Mouse (Mus musculus): Measurements from ENCODE around the gene Nxph3.
A peak's percentile ranks its signal among the peaks of the same experiment; 100 is the strongest.

Nxph3 gene

DNA sequence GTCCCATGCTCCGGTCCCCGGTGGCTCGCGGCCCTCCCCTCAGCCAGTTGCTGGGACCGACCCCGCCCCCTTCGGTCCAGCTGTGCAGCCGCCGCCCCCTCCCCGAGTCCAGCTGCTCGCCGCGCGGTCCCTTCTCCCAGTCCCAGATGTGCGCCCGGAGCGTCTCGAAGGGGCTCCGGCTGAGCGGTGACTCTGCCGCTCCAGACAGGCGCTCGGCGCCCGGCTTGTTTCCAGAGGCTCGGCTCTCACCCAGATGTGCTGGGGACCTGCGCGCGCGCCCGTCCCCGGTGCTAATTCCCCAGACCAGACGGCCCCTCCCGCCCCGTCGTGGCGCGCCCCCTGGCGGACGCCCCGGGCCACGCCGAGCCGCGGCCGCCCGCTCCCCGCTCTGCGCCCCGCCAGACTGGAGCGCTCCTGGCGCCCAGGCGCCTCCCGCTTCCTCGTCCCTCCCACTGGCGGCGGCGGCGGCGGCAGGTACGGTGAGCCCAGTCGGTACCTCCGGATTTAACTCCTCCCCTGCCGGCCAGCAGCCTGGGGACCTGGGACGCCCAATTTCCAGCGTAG lies at the start of gene Nxph3:
Gene Nxph3, minus strand, starts transcription at position 273 of the 564 bp plus-strand sequence.
- no peak for DNase-seq (ENCODE audit: low read depth, low spot score)

DNA sequence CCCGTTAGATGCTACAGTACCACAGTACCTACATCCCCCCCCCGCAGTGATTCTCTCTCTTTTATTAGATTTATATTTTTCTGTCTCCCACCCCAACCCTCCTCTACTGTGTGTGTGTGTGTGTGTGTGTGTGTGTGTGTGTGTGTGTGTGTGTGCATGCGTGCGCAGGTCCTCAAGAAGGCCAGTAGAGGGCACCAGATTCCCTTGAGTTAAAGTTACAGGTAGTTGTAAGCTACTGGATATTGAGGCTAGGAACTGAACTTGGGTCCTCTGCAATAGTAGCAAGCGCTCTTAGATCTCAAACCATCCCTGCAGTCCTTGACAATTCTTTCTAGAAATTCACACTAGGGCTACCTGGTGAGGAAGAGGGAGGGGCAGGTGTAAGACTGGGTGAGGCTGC lies 49.5 kb upstream of the Nxph3 start:
- DNase-seq (ENCODE audit: low read depth, low spot score): no peak

GRCm38 (mm10) chr11:95560773-95561172 lies 46.4 kb upstream of the Nxph3 start:
- no peak for DNase-seq (ENCODE audit: low read depth, low spot score)

DNA sequence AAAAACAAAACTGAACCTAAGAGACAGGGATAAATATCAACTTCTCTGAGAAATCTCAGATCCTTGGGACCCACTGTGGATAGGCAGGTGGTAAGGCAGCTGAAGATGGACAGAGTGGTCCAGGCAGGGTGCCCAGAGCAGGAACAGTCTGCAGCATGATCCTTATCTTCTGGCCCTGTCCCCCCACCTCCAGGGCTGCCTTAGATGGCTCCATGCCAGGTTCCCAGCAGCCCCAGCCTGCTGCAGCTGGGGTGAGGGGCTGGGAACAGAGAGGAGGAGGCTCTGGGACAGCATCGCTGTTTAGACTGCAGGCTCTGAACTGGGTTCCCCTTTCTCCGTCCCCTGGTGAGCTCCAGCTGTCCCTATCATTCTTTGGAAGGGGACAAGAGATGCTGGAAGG lies 45.4 kb upstream of the Nxph3 start:
- DNase-seq (ENCODE audit: low read depth, low spot score): no peak

GRCm38 (mm10) chr11:95557719-95558118 lies 43.3 kb upstream of the Nxph3 start:
- DNase-seq (ENCODE audit: low read depth, low spot score): no peak

- no peak for DNase-seq (ENCODE audit: low read depth, low spot score)
Measured at GRCm38 (mm10) chr11:95557032-95557431, 42.7 kb upstream of the Nxph3 start.

DNA sequence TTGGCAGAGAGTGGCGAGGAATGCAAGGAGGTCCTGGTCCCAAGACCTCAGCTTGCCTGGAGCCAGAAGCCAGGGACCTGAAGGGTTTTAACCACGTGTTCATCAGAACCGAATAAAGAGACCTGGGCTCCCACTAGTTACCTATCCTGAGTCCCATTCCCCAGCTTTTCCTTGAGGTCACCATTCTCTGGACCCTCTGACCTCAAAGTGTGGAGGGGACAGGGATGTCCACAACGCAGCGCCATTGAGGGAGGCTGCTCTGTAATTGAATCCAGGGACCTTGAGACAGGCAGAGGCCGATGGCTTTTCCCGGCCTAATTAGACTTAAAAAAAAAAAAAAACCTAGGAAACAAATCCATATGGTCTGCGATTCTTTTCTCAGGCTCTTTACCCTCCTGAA lies 40.9 kb upstream of the Nxph3 start:
- no peak for DNase-seq (ENCODE audit: low read depth, low spot score)

- no peak for DNase-seq (ENCODE audit: low read depth, low spot score)
Measured at GRCm38 (mm10) chr11:95550301-95551021, 36.1 kb upstream of the Nxph3 start.

DNA sequence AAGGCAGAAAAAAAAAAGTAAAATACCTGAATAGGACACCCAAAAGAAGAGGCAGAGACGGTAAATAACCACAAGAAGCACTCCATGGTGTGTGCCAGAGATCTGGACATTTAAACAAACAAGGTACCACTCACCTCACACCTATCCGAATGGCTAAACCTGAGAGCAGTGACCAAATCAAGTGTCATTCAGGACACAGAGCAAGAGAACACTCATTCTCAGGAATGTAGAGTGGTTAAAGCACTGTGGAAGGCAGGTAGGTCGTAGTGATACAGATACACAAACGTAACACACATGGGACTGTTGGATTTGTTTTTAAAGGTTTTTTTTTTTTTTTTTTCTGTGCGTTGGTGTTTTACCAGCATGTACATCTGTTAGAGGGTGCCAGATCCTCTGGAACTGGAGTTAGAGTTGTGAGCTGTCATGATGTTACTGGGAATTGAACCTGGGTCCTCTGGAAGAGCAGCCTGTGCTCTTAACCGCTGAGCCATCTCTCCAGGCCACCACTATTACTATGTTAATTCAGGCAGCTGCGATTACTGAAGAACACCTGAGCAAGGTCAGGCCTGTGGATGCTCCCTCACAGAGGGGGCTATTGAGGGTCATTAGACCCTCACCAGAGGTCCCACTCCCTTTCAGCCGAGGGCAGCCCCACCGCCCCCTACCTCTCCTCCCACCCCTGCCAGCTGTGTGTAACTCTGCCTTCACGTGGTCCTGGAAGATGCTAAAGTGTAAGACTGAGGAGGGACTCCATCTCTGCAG lies 31.8 kb upstream of the Nxph3 start:
- no peak for DNase-seq (ENCODE audit: low read depth, low spot score)

DNA sequence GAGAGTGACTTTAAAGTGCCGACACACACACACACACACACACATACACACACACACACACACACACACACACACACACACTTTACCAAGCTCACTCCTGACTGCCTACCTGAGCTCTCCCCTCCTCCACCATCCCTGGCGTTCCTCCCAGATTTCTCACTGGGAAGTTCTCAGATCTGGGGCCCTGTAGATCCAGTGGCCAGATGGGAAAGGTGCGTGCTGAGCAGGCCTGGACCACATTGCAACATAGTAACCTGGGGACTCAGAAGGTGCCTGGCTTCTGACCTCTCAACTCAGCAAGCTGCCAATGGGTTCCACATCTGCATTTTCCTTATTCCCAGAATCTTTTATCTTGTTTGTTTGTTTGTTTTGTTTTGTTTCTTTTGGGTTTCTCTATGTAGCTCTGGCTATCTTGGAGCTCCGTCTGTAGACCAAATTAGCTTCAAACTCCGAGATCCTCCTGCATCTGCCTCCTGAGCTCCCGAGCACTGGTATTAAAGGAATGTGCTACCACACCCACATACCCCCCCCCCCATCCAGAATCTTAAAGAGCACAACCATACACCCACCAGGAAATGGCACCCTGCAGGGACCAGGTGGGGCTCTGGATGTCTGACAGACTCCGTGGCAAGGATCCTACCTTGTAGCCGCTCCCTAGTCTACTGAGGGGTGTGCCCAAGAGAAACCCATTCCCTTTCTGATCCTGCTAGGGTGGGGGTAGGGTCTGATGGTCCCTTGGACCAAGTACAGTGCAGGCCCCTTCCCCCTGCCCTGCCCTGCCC lies 30.4 kb upstream of the Nxph3 start:
- DNase-seq (ENCODE audit: low read depth, low spot score): no peak

- no peak for DNase-seq (ENCODE audit: low read depth, low spot score)
Measured at GRCm38 (mm10) chr11:95540637-95541385, 26.4 kb upstream of the Nxph3 start.

GRCm38 (mm10) chr11:95538378-95539104 lies 24.2 kb upstream of the Nxph3 start:
- DNase-seq (ENCODE audit: low read depth, low spot score): no peak

DNA sequence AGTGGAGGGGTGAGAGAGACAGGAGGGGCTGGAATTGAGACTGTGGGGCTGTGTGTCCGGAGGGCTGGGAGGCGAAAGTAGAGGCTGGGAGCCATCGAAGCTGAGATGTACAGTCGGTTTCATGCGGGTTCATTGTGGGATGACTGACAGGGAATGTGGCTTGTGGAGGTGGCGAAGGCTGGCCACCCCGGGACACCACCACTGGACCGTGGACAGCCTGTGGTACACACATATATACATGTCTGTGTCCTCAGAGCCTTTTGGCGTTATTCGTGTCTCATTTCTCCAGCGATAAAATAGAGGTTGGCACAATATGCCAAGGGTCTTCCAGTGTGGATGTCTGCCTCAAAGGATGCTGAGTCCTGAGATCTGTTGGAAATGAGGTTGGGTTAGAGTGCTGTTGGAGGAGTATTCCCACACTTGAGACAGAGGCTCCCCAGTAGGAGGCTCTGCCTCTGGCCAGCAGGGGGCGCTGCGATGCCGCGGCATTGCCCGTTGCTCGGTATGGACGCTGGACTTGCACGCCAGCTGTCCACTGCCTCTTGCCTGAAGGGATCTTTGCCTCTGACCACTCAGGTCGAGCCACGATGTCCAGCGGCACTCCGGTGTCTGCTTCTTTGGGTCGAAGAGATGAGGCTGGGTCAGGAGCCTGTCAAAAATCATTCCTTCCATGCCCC lies 19.3 kb upstream of the Nxph3 start:
- DNase-seq (ENCODE audit: low read depth, low spot score): no peak

- DNase-seq (ENCODE audit: low read depth, low spot score): no peak
Measured at GRCm38 (mm10) chr11:95532353-95533072, 18.1 kb upstream of the Nxph3 start.

DNA sequence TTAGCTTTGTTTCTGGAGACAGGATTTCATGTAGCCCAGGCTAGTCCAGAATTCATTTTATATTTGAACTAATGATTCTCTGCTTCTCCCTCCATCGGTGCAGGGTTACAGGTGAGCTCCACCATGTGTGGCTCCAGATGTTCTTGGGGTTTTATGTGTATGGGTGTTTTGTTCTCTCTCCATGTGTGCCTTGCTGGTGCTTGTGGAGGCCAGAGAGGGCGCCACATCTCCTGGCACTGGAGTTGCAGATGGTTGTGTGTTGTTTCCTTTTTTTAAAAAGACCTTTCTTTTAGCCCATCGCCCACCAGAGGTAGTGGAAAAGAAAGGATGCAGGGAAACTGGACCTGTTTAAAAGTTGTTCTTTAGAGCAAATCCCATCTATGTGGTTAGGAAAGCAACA lies 13.9 kb upstream of the Nxph3 start:
- DNase-seq (ENCODE audit: low read depth, low spot score): no peak

DNA sequence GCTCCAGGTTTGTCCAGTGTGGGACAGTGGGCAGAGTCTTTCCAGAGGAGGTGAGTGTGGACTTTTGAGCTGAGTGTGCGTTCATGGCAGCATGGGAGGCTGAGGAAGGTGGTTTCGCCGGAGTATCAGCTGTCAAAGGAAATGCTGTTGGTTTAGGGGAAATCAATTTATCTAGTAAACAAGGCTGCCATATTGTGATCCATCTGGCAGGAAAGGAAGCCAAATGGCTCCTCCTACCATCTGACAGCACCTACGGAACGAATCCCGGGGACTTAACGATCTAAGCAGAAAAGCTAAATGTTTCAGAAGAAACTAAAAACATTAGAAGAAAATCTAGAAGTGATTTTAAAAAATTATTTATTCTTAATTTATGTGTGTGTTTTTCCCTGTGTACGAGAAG lies 12.9 kb upstream of the Nxph3 start:
- no peak for DNase-seq (ENCODE audit: low read depth, low spot score)

- no peak for DNase-seq (ENCODE audit: low read depth, low spot score)
Measured at GRCm38 (mm10) chr11:95521563-95521962, 7.2 kb upstream of the Nxph3 start.

DNA sequence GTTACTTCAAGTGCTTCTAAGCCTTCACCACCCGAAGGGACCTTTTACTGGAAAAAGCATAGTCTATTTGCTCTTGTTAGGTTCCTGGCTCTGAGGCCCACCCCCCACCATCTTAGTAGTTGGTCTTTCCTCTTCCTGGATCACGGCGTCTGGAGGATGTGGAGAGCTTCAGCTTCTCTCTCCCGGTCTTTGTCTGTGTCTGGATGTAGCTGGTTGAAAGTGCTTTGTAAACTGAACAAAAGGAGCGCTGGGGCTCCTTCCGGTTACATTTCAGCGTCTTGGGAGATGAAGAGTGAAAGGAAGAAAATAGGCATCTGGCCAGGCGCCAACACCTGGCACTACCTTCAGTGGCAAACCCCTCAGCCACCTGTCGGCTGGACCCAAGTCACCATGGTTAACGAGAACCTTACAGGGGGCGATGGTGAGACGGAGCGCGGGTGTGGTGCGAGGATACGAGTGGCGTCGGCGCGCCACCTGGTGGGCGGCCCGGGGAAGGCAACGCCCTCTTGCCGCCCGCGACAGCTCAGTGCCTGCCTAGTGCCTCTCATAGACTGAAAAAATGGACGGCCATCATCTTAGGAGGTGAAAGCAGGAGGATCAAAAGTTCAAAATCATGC lies 6.2 kb upstream of the Nxph3 start:
- peak; percentile 60 for DNase-seq (ENCODE audit: low read depth, low spot score)

DNA sequence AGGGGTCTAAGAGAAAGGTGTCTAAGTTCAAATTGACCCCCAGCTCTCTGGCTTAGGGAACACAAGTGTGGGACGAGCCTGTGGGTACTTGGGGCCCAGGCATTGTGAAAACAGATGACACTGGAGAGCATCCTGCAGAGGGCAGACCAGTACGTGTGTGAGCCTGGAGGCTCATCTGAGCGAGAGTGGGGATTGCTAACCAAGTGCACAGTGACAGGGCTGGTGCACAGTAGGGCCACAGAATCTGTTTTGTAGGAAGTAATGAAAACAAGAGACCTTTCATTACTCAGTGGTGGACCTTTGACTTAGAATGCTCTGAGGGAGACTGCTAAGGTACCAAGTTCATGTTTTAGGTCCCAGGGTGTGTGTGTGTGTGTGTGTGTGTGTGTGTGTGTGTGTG lies 5.6 kb upstream of the Nxph3 start:
- no peak for DNase-seq (ENCODE audit: low read depth, low spot score)
